Mouse (Mus musculus): ENCODE data around the gene BC037034. TPM values are rescaled to one million over a fixed set of nuclear protein-coding genes. Genes with fewer than 3 reads are reported as not detected.
A peak's percentile ranks its signal among the peaks of the same experiment; 100 is the strongest.

BC037034 gene
- total RNA-seq, 2 experiments from 2014 or later, result 64.2 to 67.8 TPM

GRCm38 (mm10) chr5:138260051-138260450 is 3.8 kb downstream of the BC037034 start:
- intact Hi-C loops (cut with DNase I), result loop anchor here (5.0 kb wide), 1 partner anchor 182 kb away; the partner anchor contains the start of gene Zfp157
- no peak overlapping the region for H3K27ac ChIP-seq
- no peak for TF ChIP-seq CTCF (IDR thresholded peaks at IDR 0.05)
- DNase-seq (ENCODE audit: extremely low spot score in 1 of 2, low spot score in 2 of 2), result peak in 1 of 2 experiments; percentile 10
- H3K4me3 ChIP-seq, result no peak overlapping the region

- Histone ChIP-seq H3K27ac (no peak overlapping the region), H3K4me3 (no peak overlapping the region)
- TF ChIP-seq CTCF (IDR thresholded peaks at IDR 0.05), result no peak
- no peak for DNase-seq (ENCODE audit: extremely low spot score in 1 of 2, low spot score in 2 of 2)
- intact Hi-C loops (cut with DNase I), result no loop called here
These were observed 4.8 kb downstream of the BC037034 start for GRCm38 (mm10) chr5:138258993-138259392.

- TF ChIP-seq CTCF (IDR thresholded peaks at IDR 0.05), result no peak
- Histone ChIP-seq H3K27ac (no peak overlapping the region), H3K4me3 (no peak overlapping the region)
- DNase-seq (ENCODE audit: extremely low spot score in 1 of 2, low spot score in 2 of 2), result no peak
- intact Hi-C loops (cut with DNase I), result no loop called here
These were observed 5.3 kb downstream of the BC037034 start for GRCm38 (mm10) chr5:138258542-138258941.

GRCm38 (mm10) chr5:138258078-138258477 is 5.8 kb downstream of the BC037034 start:
- TF ChIP-seq CTCF (IDR thresholded peaks at IDR 0.05), result no peak
- intact Hi-C loops (cut with DNase I), result no loop called here
- H3K27ac ChIP-seq, result no peak overlapping the region
- no peak for DNase-seq (ENCODE audit: extremely low spot score in 1 of 2, low spot score in 2 of 2)
- no peak overlapping the region for H3K4me3 ChIP-seq

GRCm38 (mm10) chr5:138257585-138257978 is 6.3 kb downstream of the BC037034 start:
- DNase-seq (ENCODE audit: extremely low spot score in 1 of 2, low spot score in 2 of 2), result no peak
- intact Hi-C loops (cut with DNase I), result no loop called here
- TF ChIP-seq CTCF (IDR thresholded peaks at IDR 0.05), result no peak
- H3K27ac ChIP-seq, result no peak overlapping the region
- H3K4me3 ChIP-seq, result no peak overlapping the region

- DNase-seq (ENCODE audit: extremely low spot score in 1 of 2, low spot score in 2 of 2), result no peak
- H3K27ac ChIP-seq, result no peak overlapping the region
- TF ChIP-seq CTCF (IDR thresholded peaks at IDR 0.05), result no peak
- no peak overlapping the region for H3K4me3 ChIP-seq
- intact Hi-C loops (cut with DNase I), result no loop called here
These were observed 6.8 kb downstream of the BC037034 start for GRCm38 (mm10) chr5:138256966-138257584.

- no peak for TF ChIP-seq CTCF (IDR thresholded peaks at IDR 0.05)
- Histone ChIP-seq H3K27ac (peak overlapping the region; percentile 95), H3K4me3 (peak overlapping the region; percentile 68)
- intact Hi-C loops (cut with DNase I), result no loop called here
- DNase-seq (ENCODE audit: extremely low spot score in 1 of 2, low spot score in 2 of 2), result no peak
These were observed 7.8 kb downstream of the BC037034 start for GRCm38 (mm10) chr5:138256094-138256467.

GRCm38 (mm10) chr5:138255353-138256093 is 8.3 kb downstream of the BC037034 start, which contains the start of gene Lamtor4:
TSS of gene Lamtor4 (plus strand) at chr5:138255482.
- TF ChIP-seq CTCF (IDR thresholded peaks at IDR 0.05), result no peak; the same call in 1 of the 2 replicates
- peak; percentile 89 to 95 for DNase-seq (ENCODE audit: extremely low spot score in 1 of 2, low spot score in 2 of 2)
- intact Hi-C loops (cut with DNase I), result no loop called here
- Histone ChIP-seq H3K4me3 (peak within 1 kb of the TSS; percentile 68), H3K27ac (peak within 1 kb of the TSS; percentile 95)

GRCm38 (mm10) chr5:138253061-138253460 is 10.8 kb downstream of the BC037034 start:
- no peak; the same call in 1 of the 2 replicates for TF ChIP-seq CTCF (IDR thresholded peaks at IDR 0.05)
- no peak for DNase-seq (ENCODE audit: extremely low spot score in 1 of 2, low spot score in 2 of 2)
- no peak overlapping the region for H3K4me3 ChIP-seq
- intact Hi-C loops (cut with DNase I), result loop anchor here (1.0 to 5.0 kb wide), 2 partner anchors 52 to 166 kb away; partner anchors contain the start of gene Zkscan1
- H3K27ac ChIP-seq, result no peak overlapping the region

GRCm38 (mm10) chr5:138251144-138251543 is 12.7 kb downstream of the BC037034 start:
- DNase-seq (ENCODE audit: extremely low spot score in 1 of 2, low spot score in 2 of 2), result no peak
- Histone ChIP-seq H3K4me3 (no peak overlapping the region), H3K27ac (no peak overlapping the region)
- intact Hi-C loops (cut with DNase I), result loop anchor here (5.0 kb wide), 1 partner anchor 164 kb away; the partner anchor contains the start of gene Zkscan1
- no peak for TF ChIP-seq CTCF (IDR thresholded peaks at IDR 0.05)

GRCm38 (mm10) chr5:138241511-138241910 is 22.3 kb downstream of the BC037034 start:
- TF ChIP-seq CTCF (IDR thresholded peaks at IDR 0.05), result no peak
- intact Hi-C loops (cut with DNase I), result no loop called here
- H3K27ac ChIP-seq, result no peak overlapping the region
- no peak overlapping the region for H3K4me3 ChIP-seq
- DNase-seq (ENCODE audit: extremely low spot score in 1 of 2, low spot score in 2 of 2), result no peak

- no peak overlapping the region for H3K27ac ChIP-seq
- intact Hi-C loops (cut with DNase I), result no loop called here
- no peak for TF ChIP-seq CTCF (IDR thresholded peaks at IDR 0.05)
- no peak for DNase-seq (ENCODE audit: extremely low spot score in 1 of 2, low spot score in 2 of 2)
- no peak overlapping the region for H3K4me3 ChIP-seq
These were observed 29.6 kb downstream of the BC037034 start for GRCm38 (mm10) chr5:138234224-138234623.

All from left cerebral cortex, adult 2 months (tissue).